Comparison of ENCODE assay signal across 16 mouse cellular contexts in the genomic region with DNA sequence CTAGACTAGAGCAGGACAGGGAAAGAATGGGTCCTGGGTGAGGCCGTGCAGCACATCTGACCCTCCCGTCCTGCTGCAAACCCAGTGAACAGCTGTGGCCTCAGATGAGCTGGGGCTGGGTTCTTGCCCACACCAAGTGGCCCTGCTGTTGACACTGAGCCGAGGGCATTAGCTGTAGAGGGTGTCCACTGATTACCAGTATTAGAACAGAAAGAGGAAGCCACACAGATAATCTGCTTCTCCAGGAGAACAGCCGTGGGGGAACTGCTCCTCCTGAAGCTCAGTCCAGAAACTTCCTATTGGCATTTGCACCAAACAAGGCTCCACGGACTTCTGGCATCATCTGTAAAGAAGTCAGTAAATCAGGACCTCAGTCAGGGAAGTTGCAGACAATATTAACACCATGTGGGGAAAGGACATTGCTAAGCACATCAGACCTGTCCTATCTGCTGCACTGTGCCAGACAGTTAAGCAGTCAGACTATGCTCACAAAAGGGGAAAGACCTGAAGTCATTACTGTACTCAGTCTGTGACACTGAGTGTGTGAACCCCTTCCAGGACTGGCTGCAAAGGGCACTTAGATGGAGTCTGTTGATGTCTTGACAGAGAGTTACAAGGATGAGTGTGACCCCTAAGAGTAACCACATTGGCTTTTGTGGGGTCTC. TPM values are rescaled to one million over a fixed set of nuclear protein-coding genes. Genes with fewer than 3 reads are reported as not detected.
DNase-seq lines count a peak whose midpoint lies in the region; ATAC-seq and TF ChIP-seq lines count a peak whose summit lies in the region.
"Had no signal": no experiment of that assay in that cellular context is flagged by ENCODE, and none has a peak within 500 bp of the region (broad histone marks: within the 10 kb centered on the region; RNA-seq: fewer than 3 reads in every experiment).

No protein-coding gene starts in this region.

- peaks cover 99% of the 10 kb centered on the region for H3K36me3 ChIP-seq in G1E (replicated peaks)
- peaks cover 98% of the 10 kb centered on the region for H3K36me3 ChIP-seq in megakaryocyte, embryonic 14.5 days (replicated peaks; ENCODE audit: low read length)
- H3K36me3 ChIP-seq in hindbrain, embryonic 10.5 days, result peaks cover 95% of the 10 kb centered on the region

- 88% methylated on average over 5 of the region's 5 CpGs for WGBS in hindbrain, embryonic 10.5 days

- peak; percentile 34 for DNase-seq in 416B (ENCODE audit: low read depth)
- no peak for DNase-seq in G1E (ENCODE audit: low spot score)
- DNase-seq in gastrocnemius, postnatal 10 days, result peak; percentile 55
- DNase-seq in hindbrain, embryonic 10.5 days (ENCODE audit: low spot score), result no peak
- no peak for DNase-seq in kidney, postnatal 36 days
- no peak for DNase-seq in frontal cortex, postnatal 14 days (ENCODE audit: low spot score in 2 of 2)
- DNase-seq: adrenal gland, adult 8-10 months; kidney, adult 2 months; kidney, postnatal 14 days; left cerebral cortex, postnatal 4 days; lung, postnatal 14 days; midbrain, embryonic 14.5 days; right cerebral cortex, postnatal 14 days; thymus, postnatal 25 days had no signal

- no peaks in the 10 kb centered on the region for H3K9me3 ChIP-seq in G1E (replicated peaks)
- no peaks in the 10 kb centered on the region for H3K9me3 ChIP-seq in megakaryocyte, embryonic 14.5 days
- no peaks in the 10 kb centered on the region for H3K9me3 ChIP-seq in hindbrain, embryonic 10.5 days

- ATAC-seq in G1E (ENCODE audit: extremely low read depth, insufficient number of reproducible peaks, low FRiP score, poor library complexity, severe bottlenecking), result peak; percentile 56

- no peak overlapping the region for H3K27ac ChIP-seq in hindbrain, embryonic 10.5 days
- H3K27ac ChIP-seq: heart, adult 2 months had no signal

- H3K4me3 ChIP-seq in G1E (ENCODE audit: low read depth, low read length), result no peak overlapping the region
- H3K4me3 ChIP-seq in megakaryocyte, embryonic 14.5 days (replicated peaks), result peak overlapping the region; percentile 85
- no peak overlapping the region for H3K4me3 ChIP-seq in hindbrain, embryonic 10.5 days
- H3K4me3 ChIP-seq: heart, adult 2 months had no signal

- no peaks in the 10 kb centered on the region for H3K27me3 ChIP-seq in G1E (ENCODE audit: insufficient read depth, low read length)
- H3K27me3 ChIP-seq in megakaryocyte, embryonic 14.5 days (replicated peaks), result no peaks in the 10 kb centered on the region
- H3K27me3 ChIP-seq in hindbrain, embryonic 10.5 days (ENCODE audit: insufficient read depth, poor library complexity, severe bottlenecking), result no peaks in the 10 kb centered on the region

- peaks cover 76% of the 10 kb centered on the region for H3K4me1 ChIP-seq in G1E (ENCODE audit: insufficient read depth, low read depth, low read length)
- H3K4me1 ChIP-seq in megakaryocyte, embryonic 14.5 days, result peaks cover 98% of the 10 kb centered on the region
- no peaks in the 10 kb centered on the region for H3K4me1 ChIP-seq in hindbrain, embryonic 10.5 days (replicated peaks)

- no peak for TF ChIP-seq CTCF in G1E (IDR thresholded peaks at IDR 0.05; ENCODE audit: low read depth, low read length)

RNA-seq across cellular contexts. Expression of a gene that starts 22.2 kb away (rescaled TPM):
- total RNA-seq in G1E (2014; fragmentation: Nextera tagmentation), result not detected in 2 replicates
- 0.05 and 0.12 TPM in 2 replicates for total RNA-seq in G1E (2017)
- polyA plus RNA-seq in G1E (2012), result 0.06 TPM in 1 of 2 replicates, not detected in the other
- total RNA-seq in gastrocnemius, postnatal 10 days (2021), result under 1 TPM; 0.23 to 0.33 TPM
- not detected in 2 replicates for polyA plus RNA-seq in megakaryocyte, embryonic 14.5 days (2012; ENCODE audit: insufficient read depth, low replicate concordance)
- polyA plus RNA-seq in hindbrain, embryonic 10.5 days (2016; fragmentation: Nextera tagmentation; extraction: Ambion mirVana), result 0.25 and 1.4 TPM in 2 replicates

RNA-seq across cellular contexts. Expression of a gene that starts 27.0 kb away (rescaled TPM):
- 113 and 124 TPM in 2 replicates for total RNA-seq in G1E (2014; fragmentation: Nextera tagmentation)
- 233 and 247 TPM in 2 replicates for total RNA-seq in G1E (2017)
- 50.0 and 51.0 TPM in 2 replicates for polyA plus RNA-seq in G1E (2012)
- total RNA-seq in gastrocnemius, postnatal 10 days (2021), result 100 to 1,000 TPM; 133 to 145 TPM
- polyA plus RNA-seq in megakaryocyte, embryonic 14.5 days (2012; ENCODE audit: insufficient read depth, low replicate concordance), result 30.4 and 97.6 TPM in 2 replicates
- 136 and 166 TPM in 2 replicates for polyA plus RNA-seq in hindbrain, embryonic 10.5 days (2016; fragmentation: Nextera tagmentation; extraction: Ambion mirVana)

RNA-seq across cellular contexts. Expression of a gene that starts 40.5 kb away (rescaled TPM):
- total RNA-seq in G1E (2014; fragmentation: Nextera tagmentation), result 85.0 and 85.7 TPM in 2 replicates
- total RNA-seq in G1E (2017), result 31.0 and 37.0 TPM in 2 replicates
- 450 and 524 TPM in 2 replicates for polyA plus RNA-seq in G1E (2012)
- total RNA-seq in gastrocnemius, postnatal 10 days (2021), result 10 to 100 TPM; 45.6 to 50.8 TPM
- 15.8 and 34.6 TPM in 2 replicates for polyA plus RNA-seq in megakaryocyte, embryonic 14.5 days (2012; ENCODE audit: insufficient read depth, low replicate concordance)
- 41.3 and 45.0 TPM in 2 replicates for polyA plus RNA-seq in hindbrain, embryonic 10.5 days (2016; fragmentation: Nextera tagmentation; extraction: Ambion mirVana)

Comparison
In these comparisons a context has a peak if more than half of its experiments do, and no peak if none do; other contexts are left out.
1. DNase-seq: peak in 416B (single experiment) and gastrocnemius, postnatal 10 days (single experiment); none in G1E (single experiment), hindbrain, embryonic 10.5 days (single experiment), kidney, postnatal 36 days (0 of 2) and frontal cortex, postnatal 14 days (0 of 2).